Comparison of ENCODE assay signal across 13 mouse cellular contexts in the genomic region with DNA sequence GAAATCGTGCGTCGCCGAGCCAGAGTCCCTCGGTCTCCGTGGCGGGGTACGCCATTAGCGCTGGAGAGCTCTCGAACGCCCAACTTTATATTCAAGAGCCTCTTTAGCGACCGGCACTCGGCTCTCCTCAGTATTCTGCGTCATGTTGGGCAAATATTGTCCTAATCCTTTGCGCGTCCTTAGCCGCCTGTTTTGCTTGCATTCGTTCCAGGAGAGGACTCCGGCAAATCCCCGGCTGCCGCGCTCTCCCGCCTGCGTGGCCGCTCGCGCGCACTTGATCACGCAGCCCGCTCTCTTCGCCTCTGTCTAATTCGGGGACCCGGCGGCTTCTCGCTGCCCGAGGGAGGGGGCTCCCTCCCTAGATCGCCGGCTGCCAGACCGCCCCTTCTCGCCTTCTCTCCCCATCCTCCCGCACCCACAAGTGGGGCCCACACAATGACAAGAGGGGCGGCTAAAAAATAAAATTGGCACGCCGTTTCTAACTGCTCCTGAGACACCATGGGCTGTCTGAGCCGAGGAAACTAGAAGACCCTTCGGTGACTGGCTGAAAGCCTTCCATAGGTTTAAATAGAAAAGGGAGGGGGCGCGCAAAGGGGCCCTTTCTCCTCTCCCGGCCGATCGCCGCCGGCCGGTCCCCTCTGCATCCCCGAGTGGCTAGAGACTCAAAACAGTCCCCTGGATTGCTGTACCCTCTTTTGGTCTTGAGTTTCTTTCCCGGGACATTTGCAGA. TPM values are rescaled to one million over a fixed set of nuclear protein-coding genes. Genes with fewer than 3 reads are reported as not detected.
DNase-seq lines count a peak whose midpoint lies in the region; ATAC-seq and TF ChIP-seq lines count a peak whose summit lies in the region.
"Had no signal": no experiment of that assay in that cellular context is flagged by ENCODE, and none has a peak within 500 bp of the region (broad histone marks: within the 10 kb centered on the region; RNA-seq: fewer than 3 reads in every experiment).

No protein-coding gene starts in this region.

- peaks cover 68% of the 10 kb centered on the region for H3K27me3 ChIP-seq in hindbrain, embryonic 16.5 days (replicated peaks; ENCODE audit: control insufficient read depth, insufficient read depth, low read length)

- H3K4me2 ChIP-seq in hindbrain, embryonic 16.5 days (ENCODE audit: low read length): peak overlapping the region; percentile 31
- H3K4me2 ChIP-seq: liver, embryonic 15.5 days; stomach, embryonic 15.5 days had no signal

- no peak for DNase-seq in gastrocnemius, adult 2 months
- DNase-seq in gastrocnemius, adult 18-20 months (ENCODE audit: low spot score): no peak
- peak; percentile 53 for DNase-seq in lung, postnatal 36 days
- DNase-seq in yolk sac, embryonic 10.5 days (ENCODE audit: low spot score): no peak
- no peak for DNase-seq in natural killer cell, adult 2 months (ENCODE audit: low spot score in 2 of 2)
- DNase-seq in adrenal gland, postnatal 14 days: no peak
- DNase-seq in cerebellum, adult 11 months: no peak
- DNase-seq: heart, postnatal 14 days had no signal

- peak overlapping the region; percentile 79 for H3K27ac ChIP-seq in gastrocnemius, adult 2 months
- H3K27ac ChIP-seq in hindbrain, embryonic 16.5 days (ENCODE audit: low read depth, low read length): no peak overlapping the region
- H3K27ac ChIP-seq: liver, embryonic 15.5 days; stomach, embryonic 15.5 days had no signal

- no peaks in the 10 kb centered on the region for H3K9me3 ChIP-seq in hindbrain, embryonic 16.5 days (ENCODE audit: control insufficient read depth, low read length)
- H3K9me3 ChIP-seq: liver, embryonic 15.5 days; stomach, embryonic 15.5 days had no signal

- H3K4me3 ChIP-seq in gastrocnemius, adult 2 months: peak overlapping the region; percentile 77
- H3K4me3 ChIP-seq in hindbrain, embryonic 16.5 days (ENCODE audit: low read length): peak overlapping the region; percentile 24
- H3K4me3 ChIP-seq: liver, embryonic 15.5 days; stomach, embryonic 15.5 days had no signal

- peaks cover 17% of the 10 kb centered on the region for H3K4me1 ChIP-seq in hindbrain, embryonic 16.5 days (ENCODE audit: control insufficient read depth, insufficient read depth, low read depth, low read length)
- H3K4me1 ChIP-seq: liver, embryonic 15.5 days had no signal

- H3K36me3 ChIP-seq in hindbrain, embryonic 16.5 days (ENCODE audit: control insufficient read depth, insufficient read depth, low read length): no peaks in the 10 kb centered on the region
- H3K36me3 ChIP-seq: liver, embryonic 15.5 days; stomach, embryonic 15.5 days had no signal

- intact Hi-C loops in gastrocnemius, adult 2 months (cut with DNase I): no loop called here

- WGBS in hindbrain, embryonic 16.5 days: under 1% methylated on average over 57 of the region's 57 CpGs

- H3K9ac ChIP-seq in hindbrain, embryonic 16.5 days (ENCODE audit: low read depth, low read length): no peak overlapping the region
- H3K9ac ChIP-seq: liver, embryonic 15.5 days; stomach, embryonic 15.5 days had no signal

- no peak for ATAC-seq in hindbrain, embryonic 16.5 days
- ATAC-seq: activated CD4-positive, CD25-positive, alpha-beta regulatory T cell, adult 4 months had no signal

- TF ChIP-seq CTCF in gastrocnemius, adult 2 months (IDR thresholded peaks at IDR 0.05): no peak

RNA-seq across cellular contexts. Expression of a gene that starts 1.7 kb away (rescaled TPM):
- total RNA-seq in gastrocnemius, adult 2 months (2021): 1 to 10 TPM; 1.8 to 1.9 TPM
- 1 to 10 TPM; 1.1 to 1.5 TPM for total RNA-seq in gastrocnemius, adult 18-20 months (2021)
- polyA plus RNA-seq in hindbrain, embryonic 16.5 days (2015; fragmentation: Nextera tagmentation; extraction: Ambion mirVana): 0.24 and 0.60 TPM in 2 replicates
- not detected in 2 replicates for total RNA-seq in adrenal gland, postnatal 14 days (2021)
- total RNA-seq: heart, postnatal 14 days had no signal
- polyA plus RNA-seq: activated CD4-positive, CD25-positive, alpha-beta regulatory T cell, adult 4 months; large intestine, adult 2 months had no signal
